Mouse (Mus musculus) liver, embryonic 15.5 days (tissue): ENCODE data around the gene Lrrc75b. TPM values are rescaled to one million over a fixed set of nuclear protein-coding genes. Genes with fewer than 3 reads are reported as not detected.
A peak's percentile ranks its signal among the peaks of the same experiment; 100 is the strongest.

Source experiments
- ATAC-seq: fragments of 200-750 bp; cut with Nextera tagmentation; 2 replicates; pipeline ENCODE4 v1.8.0; 2017; ENCODE audit warnings: moderate number of reproducible peaks, mild to moderate bottlenecking, moderate library complexity; ENCODE audit not compliant: insufficient read depth
- H3K27ac ChIP-seq: fragments of 300-500 bp; sonication (generic); replicated peaks from 2 replicates; pipeline ENCODE4 v1.5.1; 2015; ENCODE audit warnings: mild to moderate bottlenecking, inconsistent platforms
- H3K27me3 ChIP-seq: fragments of 300-500 bp; sonication (generic); 2 replicates; pipeline ENCODE4 v1.6.1; 2015; ENCODE audit warnings: mild to moderate bottlenecking, inconsistent platforms
- H3K36me3 ChIP-seq: fragments of 300-500 bp; sonication (generic); replicated peaks from 2 replicates; pipeline ENCODE4 v1.6.1; 2015; ENCODE audit warnings: moderate library complexity, mild to moderate bottlenecking, inconsistent platforms
- H3K4me1 ChIP-seq: fragments of 300-500 bp; sonication (generic); replicated peaks from 2 replicates; pipeline ENCODE4 v1.6.1; 2015; ENCODE audit warnings: inconsistent platforms
- H3K4me2 ChIP-seq: fragments of 300-500 bp; sonication (generic); 2 replicates; pipeline ENCODE4 v1.6.1; 2015; ENCODE audit warnings: moderate library complexity, mild to moderate bottlenecking, inconsistent platforms
- H3K4me3 ChIP-seq: fragments of 300-500 bp; sonication (generic); replicated peaks from 2 replicates; pipeline ENCODE4 v1.5.1; 2015; ENCODE audit warnings: mild to moderate bottlenecking, inconsistent platforms
- H3K9ac ChIP-seq: fragments of 300-500 bp; sonication (generic); 2 replicates; pipeline ENCODE4 v1.6.1; 2015; ENCODE audit warnings: moderate library complexity, mild to moderate bottlenecking, inconsistent platforms
- H3K9me3 ChIP-seq: fragments of 300-500 bp; sonication (generic); replicated peaks from 2 replicates; pipeline ENCODE4 v1.6.1; 2016; ENCODE audit warnings: inconsistent platforms
- WGBS: fragments of 180-500 bp; shearing (Covaris S2); methylation state at CpG from one replicate; pipeline ENCODE4 v1.1.7; 2015; ENCODE audit warnings: mixed read lengths; ENCODE audit not compliant: insufficient replicate concordance; 5-methylcytosine and 5-hydroxymethylcytosine counted together
- polyA plus RNA-seq: library from polyadenylated mRNA; unstranded; fragments of >200 nt; fragmentation: Nextera tagmentation; extraction: Ambion mirVana; gene quantifications from 2 replicates; pipeline ENCODE4 v1.2.1, GENCODE M21; 2015

Gene Lrrc75b
- polyA plus RNA-seq, 1 experiment from 2014 or later: 0.15 TPM

- Histone ChIP-seq H3K4me3 (no peak overlapping the region), H3K27me3 (no peaks in the 10 kb centered on the region), H3K4me2 (no peak overlapping the region), H3K27ac (no peak overlapping the region), H3K9ac (no peak overlapping the region), H3K4me1 (0 out of 2 replicates have a peak, but pooled peaks cover 5% of the 10 kb centered on the region), H3K9me3 (no peaks in the 10 kb centered on the region), H3K36me3 (no peaks in the 10 kb centered on the region)
- no peak for ATAC-seq
- 60% methylated on average over 5 of the region's 5 CpGs for whole genome bisulfite sequencing
Observed at GRCm38 (mm10) chr10:75588336-75588735, 28.2 kb upstream of the Lrrc75b start.

- Histone ChIP-seq H3K27me3 (no peaks in the 10 kb centered on the region), H3K27ac (no peak overlapping the region), H3K9me3 (no peaks in the 10 kb centered on the region), H3K4me1 (0 out of 2 replicates have a peak, but pooled peaks cover 5% of the 10 kb centered on the region), H3K4me2 (no peak overlapping the region), H3K36me3 (no peaks in the 10 kb centered on the region), H3K9ac (no peak overlapping the region), H3K4me3 (no peak overlapping the region)
- no peak for ATAC-seq
- 72% methylated on average over 4 of the region's 4 CpGs for WGBS
Observed at GRCm38 (mm10) chr10:75587781-75588180, 27.7 kb upstream of the Lrrc75b start.

GRCm38 (mm10) chr10:75586553-75586879, 26.4 kb upstream of the Lrrc75b start:
- Histone ChIP-seq H3K27ac (no peak overlapping the region), H3K4me3 (no peak overlapping the region), H3K4me2 (no peak overlapping the region), H3K9ac (no peak overlapping the region), H3K27me3 (no peaks in the 10 kb centered on the region), H3K36me3 (no peaks in the 10 kb centered on the region), H3K9me3 (no peaks in the 10 kb centered on the region), H3K4me1 (0 out of 2 replicates have a peak, but pooled peaks cover 5% of the 10 kb centered on the region)
- no peak for ATAC-seq
- WGBS: 88% methylated on average over 1 of the region's 1 CpGs

- no peak for ATAC-seq
- Histone ChIP-seq H3K9ac (no peak overlapping the region), H3K9me3 (no peaks in the 10 kb centered on the region), H3K27ac (no peak overlapping the region), H3K27me3 (no peaks in the 10 kb centered on the region), H3K4me2 (no peak overlapping the region), H3K4me1 (0 out of 2 replicates have a peak, but pooled peaks cover 5% of the 10 kb centered on the region), H3K4me3 (no peak overlapping the region), H3K36me3 (no peaks in the 10 kb centered on the region)
- 21% methylated on average over 20 of the region's 20 CpGs for WGBS
Observed at GRCm38 (mm10) chr10:75585876-75586552, 25.9 kb upstream of the Lrrc75b start.

DNA sequence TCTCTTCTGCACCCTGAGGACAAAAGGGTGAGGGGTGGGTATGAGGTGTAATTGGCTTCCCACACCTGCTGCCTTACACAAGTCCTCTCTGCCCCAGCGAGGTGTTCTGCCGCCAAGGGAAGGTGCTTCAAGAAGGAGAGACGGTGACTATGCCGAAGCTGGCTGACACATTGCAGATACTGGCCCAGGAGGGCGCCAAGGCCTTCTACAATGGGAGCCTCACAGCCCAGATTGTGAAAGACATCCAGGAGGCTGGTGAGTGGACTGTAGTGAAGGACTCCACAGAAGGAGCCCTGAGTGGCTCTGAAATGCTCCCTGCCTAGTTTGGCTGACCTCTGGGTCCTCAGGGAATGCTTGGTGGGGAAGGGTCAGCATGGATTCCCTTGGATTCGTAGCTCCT, 19.0 kb upstream of the Lrrc75b start:
- H3K4me1 ChIP-seq: no peaks in the 10 kb centered on the region
- WGBS: 74% methylated on average over 6 of the region's 6 CpGs
- H3K4me2 ChIP-seq: no peak overlapping the region
- H3K27me3 ChIP-seq: no peaks in the 10 kb centered on the region
- H3K27ac ChIP-seq: no peak overlapping the region
- no peak overlapping the region for H3K9ac ChIP-seq
- no peaks in the 10 kb centered on the region for H3K9me3 ChIP-seq
- ATAC-seq: no peak
- no peak overlapping the region for H3K4me3 ChIP-seq
- no peaks in the 10 kb centered on the region for H3K36me3 ChIP-seq

- Histone ChIP-seq H3K9ac (no peak overlapping the region), H3K9me3 (no peaks in the 10 kb centered on the region), H3K27ac (no peak overlapping the region), H3K36me3 (no peaks in the 10 kb centered on the region), H3K4me2 (no peak overlapping the region), H3K4me1 (no peaks in the 10 kb centered on the region), H3K4me3 (no peak overlapping the region), H3K27me3 (no peaks in the 10 kb centered on the region)
- 75% methylated on average over 9 of the region's 9 CpGs for WGBS
- no peak for ATAC-seq
Observed at GRCm38 (mm10) chr10:75573965-75574364, 13.8 kb upstream of the Lrrc75b start.

GRCm38 (mm10) chr10:75573181-75573580, 13.1 kb upstream of the Lrrc75b start:
- WGBS: 64% methylated on average over 10 of the region's 10 CpGs
- Histone ChIP-seq H3K4me2 (no peak overlapping the region), H3K27ac (no peak overlapping the region), H3K27me3 (no peaks in the 10 kb centered on the region), H3K36me3 (no peaks in the 10 kb centered on the region), H3K9me3 (no peaks in the 10 kb centered on the region), H3K4me3 (no peak overlapping the region), H3K9ac (no peak overlapping the region), H3K4me1 (peaks cover 3% of the 10 kb centered on the region; the same call in 1 of the 2 replicates)
- no peak for ATAC-seq

DNA sequence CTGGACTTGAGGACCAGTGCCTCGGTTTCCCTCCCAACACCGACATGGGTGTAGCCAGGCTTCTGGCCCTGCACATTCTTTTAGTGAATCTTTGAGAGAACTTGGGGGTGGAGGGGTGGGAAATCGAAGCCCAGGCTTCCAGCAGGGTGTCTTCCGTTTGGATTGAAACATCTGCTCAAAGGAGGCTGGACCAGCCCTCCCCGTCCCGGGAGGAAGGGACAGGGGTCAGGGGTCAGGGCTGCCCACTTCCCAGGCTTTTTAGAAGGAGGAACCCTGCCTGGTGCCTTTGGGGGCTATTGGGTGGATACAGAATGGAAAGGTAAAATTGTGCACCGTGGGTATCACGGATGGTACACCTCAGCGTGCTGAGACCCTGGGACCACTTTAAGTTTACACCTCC, 11.8 kb upstream of the Lrrc75b start:
- ATAC-seq: no peak
- Histone ChIP-seq H3K4me3 (no peak overlapping the region), H3K4me2 (no peak overlapping the region), H3K9me3 (no peaks in the 10 kb centered on the region), H3K36me3 (no peaks in the 10 kb centered on the region), H3K9ac (no peak overlapping the region), H3K27me3 (no peaks in the 10 kb centered on the region), H3K4me1 (peaks cover 4% of the 10 kb centered on the region; the same call in 1 of the 2 replicates), H3K27ac (no peak overlapping the region)
- WGBS: 46% methylated on average over 9 of the region's 9 CpGs

DNA sequence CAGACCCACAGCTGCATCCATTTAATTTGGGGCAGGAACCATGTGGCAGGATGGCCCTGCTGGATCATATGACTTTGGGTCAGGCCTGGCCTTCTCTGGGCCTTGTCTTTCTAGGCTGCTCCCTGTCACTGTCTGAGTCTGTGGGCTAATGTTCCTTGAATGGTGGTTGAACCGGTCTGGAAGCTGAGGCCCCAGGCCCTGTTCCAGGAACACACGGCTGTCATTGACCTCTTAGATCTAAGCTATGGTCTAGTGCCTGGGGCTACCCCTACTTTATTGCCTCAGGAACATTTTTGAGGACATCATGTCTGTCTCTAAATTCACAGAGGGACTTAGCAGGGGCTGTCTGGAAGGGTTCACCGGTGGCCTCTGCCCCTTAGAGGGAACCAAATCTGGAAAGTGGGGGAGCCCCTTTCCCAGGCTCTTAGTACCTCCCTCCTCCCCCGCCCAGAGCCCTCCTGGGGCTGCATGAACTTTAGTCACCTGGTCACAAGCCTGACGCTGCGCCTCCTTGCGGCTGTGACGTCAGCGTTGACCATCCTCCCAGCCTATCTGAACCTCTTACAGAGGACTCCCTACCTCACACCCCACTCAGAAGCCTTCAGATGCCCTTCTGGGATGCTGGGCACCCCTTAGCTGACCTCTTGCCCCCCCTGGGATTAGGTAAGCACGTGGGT, 11.0 kb upstream of the Lrrc75b start:
- H3K4me2 ChIP-seq: no peak overlapping the region
- no peak overlapping the region for H3K4me3 ChIP-seq
- no peaks in the 10 kb centered on the region for H3K36me3 ChIP-seq
- peaks cover 8% of the 10 kb centered on the region for H3K4me1 ChIP-seq
- no peaks in the 10 kb centered on the region for H3K9me3 ChIP-seq
- H3K9ac ChIP-seq: no peak overlapping the region
- WGBS: 45% methylated on average over 10 of the region's 10 CpGs
- no peaks in the 10 kb centered on the region for H3K27me3 ChIP-seq
- no peak for ATAC-seq
- no peak overlapping the region for H3K27ac ChIP-seq

GRCm38 (mm10) chr10:75568851-75569250, 8.7 kb upstream of the Lrrc75b start:
- Histone ChIP-seq H3K27ac (no peak overlapping the region), H3K4me3 (peak overlapping the region; percentile 10; the same call in 1 of the 2 replicates), H3K4me2 (peak overlapping the region; percentile 21; the same call in 1 of the 2 replicates), H3K36me3 (no peaks in the 10 kb centered on the region), H3K4me1 (peaks cover 28% of the 10 kb centered on the region), H3K9ac (no peak overlapping the region), H3K27me3 (0 out of 2 replicates have a peak, but pooled peaks cover 4% of the 10 kb centered on the region), H3K9me3 (no peaks in the 10 kb centered on the region)
- ATAC-seq: peak; percentile 7; the same call in 1 of the 2 replicates
- 50% methylated on average over 4 of the region's 4 CpGs for WGBS

DNA sequence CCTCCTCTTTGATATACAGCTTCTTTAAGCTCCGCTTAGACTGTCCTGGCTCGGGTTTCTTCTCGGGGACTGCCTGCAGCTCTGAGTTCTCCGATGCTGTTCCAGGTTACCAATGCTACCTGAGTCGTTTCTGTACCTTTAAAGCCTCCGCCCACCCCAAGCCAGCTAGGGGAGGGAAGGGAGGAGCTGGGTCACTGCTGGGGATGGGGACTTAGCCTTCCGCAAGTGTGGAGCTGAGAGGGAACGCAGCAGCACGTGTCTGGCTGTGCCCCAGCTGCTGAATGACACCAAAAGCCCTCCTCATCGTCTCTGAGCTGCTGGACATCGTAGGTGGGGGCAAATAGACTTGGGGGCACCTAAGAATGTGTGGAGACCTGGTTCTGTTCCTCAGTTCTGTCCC, 8.3 kb upstream of the Lrrc75b start:
- H3K27me3 ChIP-seq: peaks cover 7% of the 10 kb centered on the region; the same call in 1 of the 2 replicates
- ATAC-seq: no peak
- no peaks in the 10 kb centered on the region for H3K9me3 ChIP-seq
- no peak overlapping the region for H3K27ac ChIP-seq
- peaks cover 31% of the 10 kb centered on the region for H3K4me1 ChIP-seq
- WGBS: 23% methylated on average over 11 of the region's 11 CpGs
- H3K4me3 ChIP-seq: peak overlapping the region; percentile 10; the same call in 1 of the 2 replicates
- no peak overlapping the region for H3K9ac ChIP-seq
- no peaks in the 10 kb centered on the region for H3K36me3 ChIP-seq
- H3K4me2 ChIP-seq: peak overlapping the region; percentile 21; the same call in 1 of the 2 replicates
